Mouse (Mus musculus) MEL (cell line): ENCODE results near the gene Prickle1.

Source experiments
- CTCF ChIP-seq, 3 experiments: IDR thresholded peaks in 2 of 3; conservative IDR thresholded peaks in 1 of 3; 2 replicates each; pipeline ENCODE4 v1.5.1; 2011 to 2012; ENCODE audit warnings: low read length in 3 of 3, low read depth in 2 of 3, mild to moderate bottlenecking in 2 of 3, improper control_type of control experiment in 1 of 3, inconsistent platforms in 1 of 3, mixed read lengths in 1 of 3, moderate library complexity in 1 of 3; ENCODE audit not compliant: control insufficient read depth in 1 of 3, insufficient read depth in 1 of 3, poor library complexity in 1 of 3, severe bottlenecking in 1 of 3
- HCFC1 ChIP-seq: IDR thresholded peaks from 2 replicates; pipeline ENCODE4 v1.6.1; 2012; ENCODE audit warnings: low read depth, mild to moderate bottlenecking, inconsistent platforms, low read length, improper control_type of control experiment, moderate library complexity
- JUND ChIP-seq: IDR thresholded peaks from 2 replicates; pipeline ENCODE4 v1.6.1; 2011; ENCODE audit warnings: low read depth, mild to moderate bottlenecking, improper control_type of control experiment, low read length
- POLR2A ChIP-seq, 2 experiments: IDR thresholded peaks; 2 replicates each; pipeline ENCODE4 v1.6.1; 2011 to 2012; ENCODE audit warnings: low read length in 2 of 2, mild to moderate bottlenecking in 2 of 2, control low read depth in 1 of 2, improper control_type of control experiment in 1 of 2, low read depth in 1 of 2, moderate library complexity in 1 of 2; ENCODE audit not compliant: control insufficient read depth in 1 of 2, insufficient read depth in 1 of 2, poor library complexity in 1 of 2
- RAD21 ChIP-seq: IDR thresholded peaks from 2 replicates; pipeline ENCODE4 v1.6.1; 2011; ENCODE audit warnings: mild to moderate bottlenecking, low read depth, low read length, improper control_type of control experiment
- ZKSCAN1 ChIP-seq: IDR thresholded peaks from 2 replicates; pipeline ENCODE4 v1.6.1; 2012; ENCODE audit warnings: low read depth, mild to moderate bottlenecking, inconsistent platforms, low read length, improper control_type of control experiment, moderate library complexity
- ZMIZ1 ChIP-seq: IDR thresholded peaks from 2 replicates; pipeline ENCODE4 v1.6.1; 2012; ENCODE audit warnings: low read depth, mild to moderate bottlenecking, inconsistent platforms, low read length, improper control_type of control experiment, moderate library complexity

DNA sequence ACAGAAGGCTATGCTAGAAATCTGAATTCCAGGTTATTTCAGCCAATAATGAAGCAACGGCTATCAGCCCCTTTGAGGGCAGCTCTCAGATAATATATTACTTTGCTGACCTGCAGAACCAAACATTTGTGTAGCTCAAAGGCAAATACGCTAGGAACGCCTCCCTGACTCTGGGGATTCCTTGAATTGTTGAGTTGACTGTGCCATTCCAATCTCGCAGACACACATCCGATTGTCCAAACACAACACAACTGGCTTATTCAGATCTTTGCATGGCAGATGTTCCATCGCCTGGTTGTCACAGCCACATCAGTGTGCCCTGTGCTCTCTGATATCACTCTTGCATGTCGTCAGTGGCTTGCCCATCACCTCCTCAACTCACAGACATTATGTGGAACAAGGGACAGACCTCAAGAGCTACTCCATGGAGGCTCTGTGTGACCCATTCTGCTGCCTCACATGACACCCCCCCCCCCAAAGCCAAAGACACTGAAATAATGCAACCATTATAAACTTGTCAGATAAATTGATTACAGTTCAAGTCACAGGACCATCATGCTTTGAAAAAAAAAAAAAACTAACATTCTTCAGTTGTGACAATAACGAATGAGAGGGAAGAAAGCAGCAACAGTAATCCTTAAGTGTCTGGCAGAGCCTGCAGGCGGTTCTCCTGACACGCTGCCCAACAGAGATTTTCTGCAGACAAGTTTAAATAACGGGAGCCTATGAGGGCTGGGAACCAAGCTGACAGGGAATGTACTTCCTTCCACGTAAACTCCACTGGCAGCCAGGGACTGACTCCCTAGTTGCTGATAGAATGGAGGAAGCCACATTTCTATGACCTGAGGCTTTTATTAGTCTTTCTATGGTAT is 65.6 kb downstream of the Prickle1 start:
- no peak for TF ChIP-seq POLR2A (IDR thresholded peaks at IDR 0.05; ENCODE audit: control insufficient read depth in 1 of 2, insufficient read depth in 1 of 2, low read depth in 1 of 2, low read length in 2 of 2, poor library complexity in 1 of 2)
- no peak for TF ChIP-seq ZKSCAN1
- TF ChIP-seq HCFC1, result no peak
- TF ChIP-seq ZMIZ1, result no peak
- no peak for TF ChIP-seq CTCF (IDR thresholded peaks at IDR 0.05 in 2 of 3, conservative IDR thresholded peaks at IDR 0.05 in 1 of 3; ENCODE audit: control insufficient read depth in 1 of 3, insufficient read depth in 1 of 3, low read depth in 2 of 3, low read length in 3 of 3, poor library complexity in 1 of 3, severe bottlenecking in 1 of 3)
- no peak for TF ChIP-seq RAD21
- TF ChIP-seq JUND, result no peak
